Mouse (Mus musculus) forebrain, embryonic 16.5 days (tissue): Measurements from ENCODE around the gene Pthlh. TPM values are rescaled to one million over a fixed set of nuclear protein-coding genes. Genes with fewer than 3 reads are reported as not detected.
A peak's percentile ranks its signal among the peaks of the same experiment; 100 is the strongest.
"Not testable (repeated sequence)": the region's sequence is repeated elsewhere in the genome, so short reads cannot be mapped to it uniquely, and the experiment has no call there.

Source experiments
- ATAC-seq: fragments of 200-750 bp; cut with Nextera tagmentation; 2 replicates; pipeline ENCODE4 v1.8.0; 2017; ENCODE audit warnings: mild to moderate bottlenecking, moderate library complexity
- H3K27ac ChIP-seq: fragments of 300-500 bp; sonication (generic); 2 replicates; pipeline ENCODE4 v1.5.1; 2014; ENCODE audit warnings: low read length, control low read depth
- H3K27me3 ChIP-seq: fragments of 300-500 bp; sonication (generic); replicated peaks from 2 replicates; pipeline ENCODE4 v1.6.1; 2014; ENCODE audit warnings: low read length; ENCODE audit not compliant: control insufficient read depth, insufficient read depth
- H3K36me3 ChIP-seq: fragments of 300-500 bp; sonication (generic); 2 replicates; pipeline ENCODE4 v1.6.1; 2014; ENCODE audit not compliant: control insufficient read depth, insufficient read depth
- H3K4me1 ChIP-seq: fragments of 300-500 bp; sonication (generic); replicated peaks from 2 replicates; pipeline ENCODE4 v1.6.1; 2014; ENCODE audit warnings: low read length; ENCODE audit not compliant: control insufficient read depth, insufficient read depth
- H3K4me2 ChIP-seq: fragments of 300-500 bp; sonication (generic); 2 replicates; pipeline ENCODE4 v1.6.1; 2014; ENCODE audit warnings: mild to moderate bottlenecking, low read length, control low read depth
- H3K4me3 ChIP-seq: fragments of 300-500 bp; sonication (generic); replicated peaks from 2 replicates; pipeline ENCODE4 v1.5.1; 2014; ENCODE audit warnings: mild to moderate bottlenecking, low read length, control low read depth
- H3K9ac ChIP-seq: fragments of 300-500 bp; sonication (generic); replicated peaks from 2 replicates; pipeline ENCODE4 v1.6.1; 2014; ENCODE audit warnings: low read depth, low read length, control low read depth
- H3K9me3 ChIP-seq: fragments of 300-500 bp; sonication (generic); 2 replicates; pipeline ENCODE4 v1.6.1; 2016; ENCODE audit warnings: low read length; ENCODE audit not compliant: control insufficient read depth
- WGBS: fragments of 180-500 bp; shearing (Covaris S2); extraction: QIAGEN DNeasy Blood & Tissue Kit; methylation state at CpG from one replicate; pipeline ENCODE4 v1.1.7; 2014; 5-methylcytosine and 5-hydroxymethylcytosine counted together
- polyA plus RNA-seq: library from polyadenylated mRNA; unstranded; fragments of >200 nt; fragmentation: Nextera tagmentation; extraction: Ambion mirVana; gene quantifications from 2 replicates; pipeline ENCODE4 v1.2.1, GENCODE M21; 2015

The Pthlh gene
- 1.1 and 1.2 TPM in 2 replicates for polyA plus RNA-seq

GRCm38 (mm10) chr6:147263587-147264565 is at the start of gene Pthlh:
TSS of gene Pthlh (minus strand) at chr6:147264183.
- H3K36me3 ChIP-seq = no peaks in the 10 kb centered on the region
- ATAC-seq = peak; percentile 82
- under 1% methylated on average over 68 of the region's 68 CpGs for WGBS
- H3K27ac ChIP-seq = no peak within 1 kb of the TSS
- no peaks in the 10 kb centered on the region for H3K9me3 ChIP-seq
- peaks cover 15% of the 10 kb centered on the region for H3K4me1 ChIP-seq
- H3K4me2 ChIP-seq = peak within 1 kb of the TSS; percentile 96
- peak within 1 kb of the TSS; percentile 45 for H3K9ac ChIP-seq
- H3K27me3 ChIP-seq = peaks cover 37% of the 10 kb centered on the region
- peak within 1 kb of the TSS; percentile 51 for H3K4me3 ChIP-seq

GRCm38 (mm10) chr6:147313331-147313730 is 49.3 kb upstream of the Pthlh start:
- Histone ChIP-seq H3K27me3 (no peaks in the 10 kb centered on the region), H3K4me1 (no peaks in the 10 kb centered on the region)
- ATAC-seq = no peak

GRCm38 (mm10) chr6:147310435-147310978 is 46.5 kb upstream of the Pthlh start:
- no peak overlapping the region for H3K4me2 ChIP-seq
- no peaks in the 10 kb centered on the region for H3K4me1 ChIP-seq
- ATAC-seq = no peak
- no peak overlapping the region for H3K4me3 ChIP-seq
- H3K36me3 ChIP-seq = no peaks in the 10 kb centered on the region
- no peak overlapping the region for H3K9ac ChIP-seq
- no peak overlapping the region for H3K27ac ChIP-seq
- H3K9me3 ChIP-seq = no peaks in the 10 kb centered on the region
- WGBS = 86% methylated on average over 7 of the region's 7 CpGs
- H3K27me3 ChIP-seq = no peaks in the 10 kb centered on the region

More at GRCm38 (mm10) chr6:147313331-147313730, 49.3 kb upstream of the Pthlh start:
- Histone ChIP-seq H3K4me2 (no peak overlapping the region), H3K36me3 (no peaks in the 10 kb centered on the region), H3K9me3 (no peaks in the 10 kb centered on the region), H3K27ac (no peak overlapping the region), H3K9ac (no peak overlapping the region), H3K4me3 (no peak overlapping the region)

DNA sequence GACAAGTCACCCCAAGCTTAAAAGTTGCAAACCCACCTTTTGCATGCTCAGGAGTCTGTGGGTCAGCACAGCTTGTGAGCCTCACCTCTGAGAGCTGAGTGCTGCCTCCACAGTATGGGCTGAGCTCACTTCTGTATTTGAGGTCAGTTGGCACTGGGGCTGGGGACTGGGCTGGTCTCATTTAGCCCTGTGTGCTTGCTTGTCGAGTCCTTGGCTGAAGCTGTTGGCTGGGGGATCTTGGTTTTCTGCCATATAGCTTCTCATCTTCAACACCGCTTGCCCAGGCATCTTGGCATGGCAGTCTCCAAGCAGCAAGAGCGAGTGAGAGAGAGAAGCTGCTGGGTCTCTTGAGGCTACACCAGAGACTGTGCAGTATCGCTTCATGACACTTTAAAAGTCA is 46.1 kb upstream of the Pthlh start:
- 81% methylated on average over 4 of the region's 4 CpGs for WGBS
- H3K27ac ChIP-seq = no peak overlapping the region
- no peak overlapping the region for H3K4me2 ChIP-seq
- no peak overlapping the region for H3K9ac ChIP-seq
- H3K36me3 ChIP-seq = no peaks in the 10 kb centered on the region
- no peak overlapping the region for H3K4me3 ChIP-seq
- ATAC-seq = no peak
- no peaks in the 10 kb centered on the region for H3K9me3 ChIP-seq
- no peaks in the 10 kb centered on the region for H3K4me1 ChIP-seq
- no peaks in the 10 kb centered on the region for H3K27me3 ChIP-seq

- not testable (repeated sequence) for H3K27ac ChIP-seq, H3K4me3 ChIP-seq, H3K4me2 ChIP-seq, H3K27me3 ChIP-seq, ATAC-seq, H3K9me3 ChIP-seq, H3K36me3 ChIP-seq, H3K9ac ChIP-seq, H3K4me1 ChIP-seq
- 71% methylated on average over 4 of the region's 9 CpGs for WGBS
These were observed 40.3 kb upstream of the Pthlh start for GRCm38 (mm10) chr6:147304236-147304635.

DNA sequence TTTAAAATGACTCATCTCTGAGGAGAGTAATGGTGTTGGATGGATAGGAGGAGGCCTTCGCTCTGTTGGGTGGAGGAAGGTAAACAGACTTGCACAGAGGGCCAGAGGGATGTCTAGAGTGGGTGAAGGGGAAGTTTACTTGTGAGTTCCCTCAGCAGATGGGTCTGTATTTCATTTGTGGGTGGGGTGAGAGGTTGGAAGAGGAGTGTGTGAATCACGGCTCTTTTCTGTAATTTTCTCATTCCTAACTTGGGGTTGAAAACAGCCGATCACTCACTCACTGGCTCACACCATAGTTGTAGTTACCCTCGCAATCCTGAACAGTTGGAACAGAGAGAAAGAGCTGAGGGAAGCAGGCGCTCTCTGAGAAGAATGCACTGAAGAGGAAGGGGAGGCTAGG is 35.6 kb upstream of the Pthlh start:
- Histone ChIP-seq H3K4me1 (no peaks in the 10 kb centered on the region), H3K36me3 (no peaks in the 10 kb centered on the region), H3K4me2 (no peak overlapping the region), H3K4me3 (no peak overlapping the region), H3K9ac (no peak overlapping the region), H3K27me3 (no peaks in the 10 kb centered on the region), H3K9me3 (no peaks in the 10 kb centered on the region), H3K27ac (no peak overlapping the region)
- no peak for ATAC-seq
- WGBS = 83% methylated on average over 5 of the region's 5 CpGs

DNA sequence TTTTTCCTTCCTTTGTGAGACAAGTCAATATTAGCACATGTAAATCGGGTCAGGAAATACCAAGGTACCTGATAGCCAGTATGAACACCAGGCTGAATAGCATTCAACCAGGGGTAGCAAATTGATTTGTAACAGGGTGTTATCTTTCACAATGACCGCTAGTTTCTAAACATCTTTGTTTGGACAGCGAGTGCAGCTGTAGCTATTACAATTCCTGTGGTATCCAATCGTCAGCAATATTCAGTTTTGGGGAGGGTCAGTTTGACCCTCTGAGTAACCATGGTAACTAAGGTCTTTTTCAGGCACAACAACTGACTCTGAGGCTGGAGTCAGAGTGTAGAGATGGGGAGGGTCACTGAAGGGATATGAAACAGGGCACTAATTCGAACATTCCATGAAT is 15.3 kb upstream of the Pthlh start:
- H3K9ac ChIP-seq = no peak overlapping the region
- ATAC-seq = no peak
- 0 out of 2 replicates have a peak, but pooled peaks cover 3% of the 10 kb centered on the region for H3K9me3 ChIP-seq
- H3K27ac ChIP-seq = no peak overlapping the region
- no peak overlapping the region for H3K4me3 ChIP-seq
- H3K27me3 ChIP-seq = no peaks in the 10 kb centered on the region
- 52% methylated on average over 5 of the region's 5 CpGs for WGBS
- no peak overlapping the region for H3K4me2 ChIP-seq
- no peaks in the 10 kb centered on the region for H3K4me1 ChIP-seq
- H3K36me3 ChIP-seq = no peaks in the 10 kb centered on the region

GRCm38 (mm10) chr6:147268143-147268790 is 4.3 kb upstream of the Pthlh start:
- ATAC-seq = no peak
- H3K27me3 ChIP-seq = peaks cover 33% of the 10 kb centered on the region
- H3K4me2 ChIP-seq = no peak overlapping the region

GRCm38 (mm10) chr6:147266466-147266865 is 2.5 kb upstream of the Pthlh start:
- no peak overlapping the region for H3K4me2 ChIP-seq
- 91% methylated on average over 6 of the region's 6 CpGs for WGBS
- H3K9me3 ChIP-seq = no peaks in the 10 kb centered on the region
- no peak overlapping the region for H3K27ac ChIP-seq
- H3K4me1 ChIP-seq = peaks cover 15% of the 10 kb centered on the region
- peaks cover 37% of the 10 kb centered on the region for H3K27me3 ChIP-seq
- no peaks in the 10 kb centered on the region for H3K36me3 ChIP-seq
- H3K4me3 ChIP-seq = no peak overlapping the region
- ATAC-seq = no peak
- H3K9ac ChIP-seq = no peak overlapping the region

More at GRCm38 (mm10) chr6:147268143-147268790, 4.3 kb upstream of the Pthlh start:
- peaks cover 10% of the 10 kb centered on the region for H3K4me1 ChIP-seq
- H3K4me3 ChIP-seq = no peak overlapping the region
- H3K27ac ChIP-seq = no peak overlapping the region
- H3K9ac ChIP-seq = no peak overlapping the region
- H3K9me3 ChIP-seq = no peaks in the 10 kb centered on the region
- WGBS = 5% methylated on average over 19 of the region's 19 CpGs
- H3K36me3 ChIP-seq = no peaks in the 10 kb centered on the region
